ENCODE assay signal across 7 mouse cellular contexts in genomic region chr17:32947215-32947914, GRCm38 (mm10). TPM values are rescaled to one million over a fixed set of nuclear protein-coding genes. Genes with fewer than 3 reads are reported as not detected.
DNase-seq lines count a peak whose midpoint lies in the region; ATAC-seq lines count a peak whose summit lies in the region.

Cyp4f13 (minus strand) TSS chr17:32947402.

- peak within 1 kb of the TSS; percentile 59 for H3K4me3 ChIP-seq in embryonic facial prominence, embryonic 13.5 days
- peak within 1 kb of the TSS; percentile 58 for H3K4me3 ChIP-seq in limb, embryonic 13.5 days
- peak within 1 kb of the TSS; percentile 42 for H3K4me3 ChIP-seq in midbrain, embryonic 16.5 days (ENCODE audit: low read depth, low read length)

- H3K9ac ChIP-seq in embryonic facial prominence, embryonic 13.5 days: peak within 1 kb of the TSS; percentile 79
- H3K9ac ChIP-seq in limb, embryonic 13.5 days: peak within 1 kb of the TSS; percentile 74
- H3K9ac ChIP-seq in midbrain, embryonic 16.5 days (ENCODE audit: low read depth, low read length): peak within 1 kb of the TSS; percentile 35; the same call in 1 of the 2 replicates

- H3K4me1 ChIP-seq in embryonic facial prominence, embryonic 13.5 days: peaks cover 15% of the 10 kb centered on the region
- peaks cover 14% of the 10 kb centered on the region for H3K4me1 ChIP-seq in limb, embryonic 13.5 days
- H3K4me1 ChIP-seq in midbrain, embryonic 16.5 days (ENCODE audit: control insufficient read depth, insufficient read depth, low read length): no peaks in the 10 kb centered on the region; the same call in 1 of the 2 replicates

- H3K36me3 ChIP-seq in embryonic facial prominence, embryonic 13.5 days: no peaks in the 10 kb centered on the region
- H3K36me3 ChIP-seq in limb, embryonic 13.5 days: no peaks in the 10 kb centered on the region
- no peaks in the 10 kb centered on the region for H3K36me3 ChIP-seq in midbrain, embryonic 16.5 days (ENCODE audit: control insufficient read depth, insufficient read depth, low read length)

- H3K9me3 ChIP-seq in embryonic facial prominence, embryonic 13.5 days: no peaks in the 10 kb centered on the region
- H3K9me3 ChIP-seq in limb, embryonic 13.5 days: no peaks in the 10 kb centered on the region
- no peaks in the 10 kb centered on the region for H3K9me3 ChIP-seq in midbrain, embryonic 16.5 days (replicated peaks; ENCODE audit: control insufficient read depth, low read length, poor library complexity, severe bottlenecking)

- peak; percentile 100 for DNase-seq in adrenal gland, postnatal 25 days
- peak; percentile 99 to 100 for DNase-seq in heart, adult 18-20 months
- DNase-seq in kidney, adult 8-10 months: peak; percentile 97 to 99
- DNase-seq in spleen, postnatal 10 days (ENCODE audit: low spot score in 2 of 2): peak; percentile 79 to 95

- H3K4me2 ChIP-seq in embryonic facial prominence, embryonic 13.5 days: peak within 1 kb of the TSS; percentile 92
- H3K4me2 ChIP-seq in limb, embryonic 13.5 days (replicated peaks): peak within 1 kb of the TSS; percentile 87
- peak within 1 kb of the TSS; percentile 56 for H3K4me2 ChIP-seq in midbrain, embryonic 16.5 days (ENCODE audit: low read length)

- 32% methylated on average over 12 of the region's 12 CpGs for WGBS in embryonic facial prominence, embryonic 13.5 days
- 36% methylated on average over 12 of the region's 12 CpGs for WGBS in limb, embryonic 13.5 days
- WGBS in midbrain, embryonic 16.5 days: 49% methylated on average over 12 of the region's 12 CpGs

- H3K27me3 ChIP-seq in embryonic facial prominence, embryonic 13.5 days: no peaks in the 10 kb centered on the region
- H3K27me3 ChIP-seq in limb, embryonic 13.5 days: no peaks in the 10 kb centered on the region
- no peaks in the 10 kb centered on the region for H3K27me3 ChIP-seq in midbrain, embryonic 16.5 days (ENCODE audit: control insufficient read depth, insufficient read depth, low read depth, low read length)

- ATAC-seq in embryonic facial prominence, embryonic 13.5 days (ENCODE audit: insufficient number of reproducible peaks, insufficient read depth, low FRiP score, low TSS enrichment, low read depth): peak; percentile 92
- ATAC-seq in limb, embryonic 13.5 days (ENCODE audit: low FRiP score, low read depth): peak; percentile 98
- peak; percentile 96 for ATAC-seq in midbrain, embryonic 16.5 days

- H3K27ac ChIP-seq in embryonic facial prominence, embryonic 13.5 days: peak within 1 kb of the TSS; percentile 72
- peak within 1 kb of the TSS; percentile 48; the same call in 1 of the 2 replicates for H3K27ac ChIP-seq in limb, embryonic 13.5 days
- peak within 1 kb of the TSS; percentile 70 for H3K27ac ChIP-seq in midbrain, embryonic 16.5 days (ENCODE audit: low read length)

RNA-seq across cellular contexts. Expression of gene Cyp4f13, which starts in this region (rescaled TPM):
- 83.8 and 111 TPM in 2 replicates for total RNA-seq in adrenal gland, postnatal 25 days (2021)
- 10.9 and 11.0 TPM in 2 replicates for polyA plus RNA-seq in embryonic facial prominence, embryonic 13.5 days (2015; fragmentation: Nextera tagmentation; extraction: Ambion mirVana)
- total RNA-seq in heart, adult 18-20 months (2021): 10 to 100 TPM in 1 of 2 experiments, 1 to 10 TPM in 1; 8.7 to 12.9 TPM
- polyA plus RNA-seq in limb, embryonic 13.5 days (2015; fragmentation: Nextera tagmentation; extraction: Ambion mirVana): 9.3 and 9.9 TPM in 2 replicates
- 7.4 and 8.8 TPM in 2 replicates for polyA plus RNA-seq in midbrain, embryonic 16.5 days (2015; fragmentation: Nextera tagmentation; extraction: Ambion mirVana)

Comparison
In these comparisons a context has a peak if more than half of its experiments do, and no peak if none do; other contexts are left out.
1. Peak in every context shown above with its lines: DNase-seq, ATAC-seq, H3K4me3 ChIP-seq and H3K27ac ChIP-seq.